Mouse (Mus musculus) limb, embryonic 13.5 days (tissue): Measurements from ENCODE around the gene Rab44. TPM values are rescaled to one million over a fixed set of nuclear protein-coding genes. Genes with fewer than 3 reads are reported as not detected.
"Not testable (repeated sequence)": the region's sequence is repeated elsewhere in the genome, so short reads cannot be mapped to it uniquely, and the experiment has no call there.

Source experiments
- ATAC-seq: fragments of 200-750 bp; cut with Nextera tagmentation; 2 replicates; pipeline ENCODE4 v1.8.0; 2017; ENCODE audit warnings: low read depth, moderate number of reproducible peaks, moderate TSS enrichment; ENCODE audit not compliant: low FRiP score
- H3K27ac ChIP-seq: fragments of 300-500 bp; sonication (generic); 2 replicates; pipeline ENCODE4 v1.5.1; 2015; ENCODE audit warnings: inconsistent platforms, mild to moderate bottlenecking, moderate library complexity
- H3K27me3 ChIP-seq: fragments of 300-500 bp; sonication (generic); 2 replicates; pipeline ENCODE4 v1.6.1; 2015; ENCODE audit warnings: mild to moderate bottlenecking, inconsistent platforms
- H3K36me3 ChIP-seq: fragments of 300-500 bp; sonication (generic); 2 replicates; pipeline ENCODE4 v1.6.1; 2015; ENCODE audit warnings: inconsistent platforms, mild to moderate bottlenecking, moderate library complexity
- H3K4me1 ChIP-seq: fragments of 300-500 bp; sonication (generic); 2 replicates; pipeline ENCODE4 v1.6.1; 2015; ENCODE audit warnings: inconsistent platforms
- H3K4me2 ChIP-seq: fragments of 300-500 bp; sonication (generic); replicated peaks from 2 replicates; pipeline ENCODE4 v1.6.1; 2015; ENCODE audit warnings: inconsistent platforms, mild to moderate bottlenecking, moderate library complexity
- H3K4me3 ChIP-seq: fragments of 300-500 bp; sonication (generic); 2 replicates; pipeline ENCODE4 v1.5.1; 2015; ENCODE audit warnings: moderate library complexity, mild to moderate bottlenecking, inconsistent platforms
- H3K9ac ChIP-seq: fragments of 300-500 bp; sonication (generic); 2 replicates; pipeline ENCODE4 v1.6.1; 2015; ENCODE audit warnings: mild to moderate bottlenecking, inconsistent platforms
- H3K9me3 ChIP-seq: fragments of 300-500 bp; sonication (generic); 2 replicates; pipeline ENCODE4 v1.6.1; 2016; ENCODE audit warnings: inconsistent platforms
- WGBS: fragments of 180-500 bp; shearing (Covaris S2); methylation state at CpG from one replicate; pipeline ENCODE4 v1.1.7; 2015; 5-methylcytosine and 5-hydroxymethylcytosine counted together
- polyA plus RNA-seq: library from polyadenylated mRNA; unstranded; fragments of >200 nt; fragmentation: Nextera tagmentation; extraction: Ambion mirVana; gene quantifications from 2 replicates; pipeline ENCODE4 v1.2.1, GENCODE M21; 2015

Rab44 gene
- polyA plus RNA-seq, 1 experiment from 2014 or later: 0.80 TPM

DNA sequence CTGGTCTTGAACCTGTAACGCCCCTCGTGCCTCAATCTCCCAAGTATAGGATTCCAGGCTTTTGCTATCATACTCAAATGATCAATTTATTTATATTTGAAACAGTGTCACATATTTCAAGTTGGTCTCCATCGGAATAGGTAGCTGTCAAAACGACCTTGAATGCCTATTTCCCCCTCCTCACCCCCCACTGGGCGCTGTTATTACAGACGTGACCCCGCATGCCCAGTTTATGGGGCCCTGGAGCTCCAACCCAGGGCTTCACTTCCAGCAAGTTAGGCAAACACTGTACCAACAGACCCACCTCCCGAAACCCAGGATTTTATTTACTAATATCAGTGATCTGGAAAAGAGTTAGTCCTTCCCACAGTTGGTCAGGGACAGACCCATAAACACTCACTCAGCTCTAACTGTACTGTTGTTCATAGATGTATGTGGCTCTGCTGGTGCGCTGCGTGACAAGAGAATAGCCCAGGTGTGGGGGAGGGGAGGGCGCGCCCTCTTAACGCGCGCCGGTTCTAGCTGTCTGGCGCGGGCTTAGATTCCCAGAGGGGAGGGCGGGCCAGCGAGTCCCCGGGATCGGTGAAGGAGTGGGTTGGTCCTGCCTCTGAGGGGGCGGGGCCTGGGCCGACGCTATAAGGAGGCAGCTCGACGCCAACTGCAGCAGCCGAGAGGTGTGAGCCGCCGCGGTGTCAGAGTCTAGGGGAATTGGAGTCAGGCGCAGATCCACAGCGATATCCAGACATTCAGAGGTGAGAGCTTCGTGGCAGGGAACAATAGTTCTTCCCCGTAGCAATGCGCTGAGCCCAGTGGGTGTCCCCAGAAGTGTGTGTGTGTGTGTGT is 20.6 kb upstream of the Rab44 start:
- ATAC-seq: peak; percentile 73
- Histone ChIP-seq H3K36me3 (no peaks in the 10 kb centered on the region), H3K4me2 (peak overlapping the region; percentile 93), H3K9me3 (no peaks in the 10 kb centered on the region), H3K9ac (peak overlapping the region; percentile 69), H3K4me1 (peaks cover 20% of the 10 kb centered on the region), H3K27me3 (peaks cover 46% of the 10 kb centered on the region), H3K4me3 (peak overlapping the region; percentile 53), H3K27ac (no peak overlapping the region)
- WGBS: 6% methylated on average over 36 of the region's 36 CpGs

DNA sequence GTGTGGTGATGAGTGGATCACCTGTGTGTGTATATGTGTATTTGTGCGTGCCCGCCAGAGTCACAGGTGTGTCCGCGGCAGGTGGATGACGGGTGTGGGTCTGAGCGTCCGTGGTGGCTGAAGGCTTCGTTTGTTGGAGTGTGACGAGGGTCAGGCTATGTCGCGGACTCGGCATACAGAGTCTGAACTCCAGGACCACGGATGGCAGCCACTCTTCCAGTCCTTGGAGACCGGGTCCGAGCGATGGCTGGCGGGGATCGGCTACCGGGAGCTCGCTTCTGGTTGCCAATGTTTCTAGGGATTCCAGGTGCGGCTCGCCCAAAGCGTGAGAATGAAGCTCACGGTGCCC is 20.0 kb upstream of the Rab44 start:
- ATAC-seq: 0 out of 2 replicates have a peak, but pooled peaks have one; percentile 5
- H3K27ac ChIP-seq: no peak overlapping the region
- peaks cover 20% of the 10 kb centered on the region for H3K4me1 ChIP-seq
- no peaks in the 10 kb centered on the region for H3K9me3 ChIP-seq
- WGBS: 0% methylated on average over 24 of the region's 24 CpGs
- H3K36me3 ChIP-seq: no peaks in the 10 kb centered on the region
- peak overlapping the region; percentile 69 for H3K9ac ChIP-seq
- H3K4me3 ChIP-seq: peak overlapping the region; percentile 53
- peak overlapping the region; percentile 93 for H3K4me2 ChIP-seq
- peaks cover 46% of the 10 kb centered on the region for H3K27me3 ChIP-seq

- Histone ChIP-seq H3K4me3 (peak overlapping the region; percentile 53), H3K9ac (peak overlapping the region; percentile 69), H3K4me2 (peak overlapping the region; percentile 93), H3K27me3 (peaks cover 46% of the 10 kb centered on the region), H3K36me3 (no peaks in the 10 kb centered on the region), H3K4me1 (peaks cover 20% of the 10 kb centered on the region), H3K27ac (0 out of 2 replicates have a peak overlapping the region, but pooled peaks have one; percentile 10), H3K9me3 (no peaks in the 10 kb centered on the region)
- peak; percentile 38 for ATAC-seq
- under 1% methylated on average over 70 of the region's 71 CpGs for WGBS
Measured at GRCm38 (mm10) chr17:29094310-29095181, 19.4 kb upstream of the Rab44 start.

GRCm38 (mm10) chr17:29095201-29095733 is 18.7 kb upstream of the Rab44 start:
- peaks cover 20% of the 10 kb centered on the region for H3K4me1 ChIP-seq
- H3K9me3 ChIP-seq: no peaks in the 10 kb centered on the region
- no peak overlapping the region for H3K27ac ChIP-seq
- H3K27me3 ChIP-seq: peaks cover 46% of the 10 kb centered on the region
- H3K4me2 ChIP-seq: peak overlapping the region; percentile 93
- peak overlapping the region; percentile 69 for H3K9ac ChIP-seq
- ATAC-seq: peak; percentile 70
- peak overlapping the region; percentile 53 for H3K4me3 ChIP-seq
- H3K36me3 ChIP-seq: no peaks in the 10 kb centered on the region
- WGBS: under 1% methylated on average over 44 of the region's 44 CpGs

DNA sequence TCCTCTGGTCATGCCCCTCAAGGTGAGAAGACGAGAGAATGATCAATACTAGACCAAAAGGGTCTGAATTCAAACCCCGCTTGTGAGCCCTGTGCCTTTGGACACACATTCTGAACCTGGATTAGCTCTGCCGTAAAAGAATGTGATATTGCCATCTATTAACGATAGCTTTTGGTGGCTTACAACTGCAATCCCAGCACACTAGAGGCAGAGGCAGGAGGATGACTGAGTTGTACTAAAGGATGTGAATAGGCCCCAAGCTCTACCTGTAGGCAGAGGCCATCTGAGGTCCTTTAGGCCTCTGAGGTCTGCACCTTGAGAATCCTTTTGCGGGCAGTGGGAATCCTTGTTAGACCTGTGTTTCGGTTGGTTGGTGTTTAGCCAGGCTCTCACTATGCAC is 17.7 kb upstream of the Rab44 start:
- peaks cover 42% of the 10 kb centered on the region for H3K27me3 ChIP-seq
- H3K4me3 ChIP-seq: no peak overlapping the region
- 88% methylated on average over 6 of the region's 6 CpGs for WGBS
- H3K4me1 ChIP-seq: peaks cover 20% of the 10 kb centered on the region
- H3K36me3 ChIP-seq: no peaks in the 10 kb centered on the region
- H3K4me2 ChIP-seq: peak overlapping the region; percentile 93; the same call in 1 of the 2 replicates
- no peak overlapping the region for H3K27ac ChIP-seq
- no peak overlapping the region for H3K9ac ChIP-seq
- no peak for ATAC-seq
- 0 out of 2 replicates have a peak, but pooled peaks cover 4% of the 10 kb centered on the region for H3K9me3 ChIP-seq

DNA sequence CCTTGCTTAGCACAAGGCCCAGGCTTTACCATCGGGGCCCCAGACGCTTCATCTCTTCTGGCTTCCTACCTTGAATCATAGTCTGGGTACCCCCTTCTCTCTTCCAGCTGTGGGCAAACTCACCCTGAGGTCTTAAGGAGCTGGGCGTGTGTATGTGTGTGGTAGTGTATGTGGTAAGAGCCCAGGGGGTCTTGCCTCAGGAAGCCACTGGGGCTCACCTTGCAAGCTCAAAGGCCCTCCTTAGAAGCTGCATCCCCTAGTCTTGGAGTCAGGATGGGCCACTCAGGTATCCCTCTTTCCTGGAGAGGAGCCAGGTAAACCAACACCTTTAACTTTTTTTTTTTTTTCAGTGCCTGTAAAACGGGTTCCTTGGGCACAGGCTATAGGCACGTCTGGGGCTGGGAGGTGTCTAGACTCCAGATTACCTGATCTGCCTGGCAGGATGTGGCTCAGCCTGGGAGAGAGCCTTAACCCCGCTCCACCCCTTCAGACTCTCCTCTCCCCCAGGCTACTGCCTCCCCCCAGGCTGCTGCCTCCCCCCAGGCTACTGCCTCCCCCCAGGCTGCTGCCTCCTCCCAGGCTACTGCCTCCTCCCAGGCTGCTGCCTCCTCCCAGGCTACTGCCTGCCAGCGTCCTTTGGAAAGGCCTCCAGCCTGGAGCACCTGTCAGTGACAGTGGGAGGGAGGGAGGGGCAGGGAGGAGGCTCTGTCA is 16.9 kb upstream of the Rab44 start:
- WGBS: 62% methylated on average over 7 of the region's 7 CpGs
- 0 out of 2 replicates have a peak, but pooled peaks cover 4% of the 10 kb centered on the region for H3K9me3 ChIP-seq
- H3K9ac ChIP-seq: no peak overlapping the region
- peaks cover 20% of the 10 kb centered on the region for H3K4me1 ChIP-seq
- H3K4me2 ChIP-seq: no peak overlapping the region
- H3K27me3 ChIP-seq: peaks cover 36% of the 10 kb centered on the region
- no peak overlapping the region for H3K4me3 ChIP-seq
- no peak for ATAC-seq
- H3K36me3 ChIP-seq: no peaks in the 10 kb centered on the region
- H3K27ac ChIP-seq: no peak overlapping the region

DNA sequence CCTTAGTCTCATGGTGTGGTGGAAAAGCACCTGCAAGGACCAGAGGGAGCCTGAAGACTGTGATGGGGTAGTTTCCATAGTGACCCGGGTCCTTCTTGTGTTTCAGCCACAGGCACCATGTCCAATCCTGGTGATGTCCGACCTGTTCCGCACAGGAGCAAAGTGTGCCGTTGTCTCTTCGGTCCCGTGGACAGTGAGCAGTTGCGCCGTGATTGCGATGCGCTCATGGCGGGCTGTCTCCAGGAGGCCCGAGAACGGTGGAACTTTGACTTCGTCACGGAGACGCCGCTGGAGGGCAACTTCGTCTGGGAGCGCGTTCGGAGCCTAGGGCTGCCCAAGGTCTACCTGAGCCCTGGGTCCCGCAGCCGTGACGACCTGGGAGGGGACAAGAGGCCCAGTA is 15.7 kb upstream of the Rab44 start:
- H3K27ac ChIP-seq: no peak overlapping the region
- peaks cover 17% of the 10 kb centered on the region for H3K4me1 ChIP-seq
- H3K27me3 ChIP-seq: peaks cover 24% of the 10 kb centered on the region
- no peak overlapping the region for H3K4me2 ChIP-seq
- no peaks in the 10 kb centered on the region for H3K36me3 ChIP-seq
- H3K9me3 ChIP-seq: 0 out of 2 replicates have a peak, but pooled peaks cover 4% of the 10 kb centered on the region
- WGBS: 93% methylated on average over 24 of the region's 24 CpGs
- no peak for ATAC-seq
- H3K9ac ChIP-seq: no peak overlapping the region
- H3K4me3 ChIP-seq: no peak overlapping the region

DNA sequence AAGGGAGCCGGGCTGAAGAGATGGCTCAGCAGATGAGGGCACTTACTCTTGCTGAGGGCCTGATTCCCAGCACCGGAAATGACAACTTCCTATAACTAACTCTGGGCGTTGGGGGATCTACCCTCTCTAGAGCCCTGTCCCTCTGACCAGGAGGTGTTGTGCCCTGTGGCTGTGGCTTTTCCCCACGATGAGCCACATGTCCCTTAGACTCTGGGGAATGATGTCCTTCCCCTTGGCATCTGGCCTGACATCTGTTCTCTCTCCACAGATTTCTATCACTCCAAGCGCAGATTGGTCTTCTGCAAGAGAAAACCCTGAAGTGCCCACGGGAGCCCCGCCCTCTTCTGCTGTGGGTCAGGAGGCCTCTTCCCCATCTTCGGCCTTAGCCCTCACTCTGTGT is 14.9 kb upstream of the Rab44 start:
- ATAC-seq: no peak
- 89% methylated on average over 8 of the region's 8 CpGs for WGBS

GRCm38 (mm10) chr17:29100627-29101026 is 13.3 kb upstream of the Rab44 start:
- no peak for ATAC-seq
- Histone ChIP-seq H3K4me3 (no peak overlapping the region), H3K4me1 (no peaks in the 10 kb centered on the region), H3K36me3 (no peaks in the 10 kb centered on the region), H3K27ac (no peak overlapping the region), H3K9ac (no peak overlapping the region), H3K4me2 (no peak overlapping the region), H3K27me3 (peaks cover 10% of the 10 kb centered on the region; the same call in 1 of the 2 replicates), H3K9me3 (peaks cover 15% of the 10 kb centered on the region)
- WGBS: 91% methylated on average over 7 of the region's 7 CpGs

More for the DNA sequence above, 14.9 kb upstream of the Rab44 start:
- H3K27me3 ChIP-seq: peaks cover 20% of the 10 kb centered on the region
- no peak overlapping the region for H3K9ac ChIP-seq
- no peak overlapping the region for H3K4me2 ChIP-seq
- peaks cover 8% of the 10 kb centered on the region for H3K9me3 ChIP-seq
- H3K27ac ChIP-seq: no peak overlapping the region
- H3K4me1 ChIP-seq: peaks cover 10% of the 10 kb centered on the region
- no peaks in the 10 kb centered on the region for H3K36me3 ChIP-seq
- no peak overlapping the region for H3K4me3 ChIP-seq

GRCm38 (mm10) chr17:29110356-29110755 is 3.6 kb upstream of the Rab44 start:
- H3K4me1 ChIP-seq, H3K4me2 ChIP-seq, ATAC-seq, H3K36me3 ChIP-seq, H3K9me3 ChIP-seq, H3K27ac ChIP-seq, H3K9ac ChIP-seq, H3K27me3 ChIP-seq, H3K4me3 ChIP-seq: not testable (repeated sequence)
- 82% methylated on average over 6 of the region's 6 CpGs for WGBS

- Histone ChIP-seq H3K9ac (no peak overlapping the region), H3K27me3 (no peaks in the 10 kb centered on the region), H3K27ac (no peak overlapping the region), H3K36me3 (no peaks in the 10 kb centered on the region), H3K4me2 (no peak overlapping the region), H3K4me3 (no peak overlapping the region), H3K9me3 (no peaks in the 10 kb centered on the region), H3K4me1 (no peaks in the 10 kb centered on the region)
- no peak for ATAC-seq
- 86% methylated on average over 5 of the region's 5 CpGs for WGBS
Measured at GRCm38 (mm10) chr17:29111332-29111731, 2.6 kb upstream of the Rab44 start.
